Mouse (Mus musculus): ENCODE results near the gene Fstl5. TPM values are rescaled to one million over a fixed set of nuclear protein-coding genes. Genes with fewer than 3 reads are reported as not detected.

Fstl5 gene
- polyA plus RNA-seq, 1 experiment from 2014 or later, result 0.40 TPM

DNA sequence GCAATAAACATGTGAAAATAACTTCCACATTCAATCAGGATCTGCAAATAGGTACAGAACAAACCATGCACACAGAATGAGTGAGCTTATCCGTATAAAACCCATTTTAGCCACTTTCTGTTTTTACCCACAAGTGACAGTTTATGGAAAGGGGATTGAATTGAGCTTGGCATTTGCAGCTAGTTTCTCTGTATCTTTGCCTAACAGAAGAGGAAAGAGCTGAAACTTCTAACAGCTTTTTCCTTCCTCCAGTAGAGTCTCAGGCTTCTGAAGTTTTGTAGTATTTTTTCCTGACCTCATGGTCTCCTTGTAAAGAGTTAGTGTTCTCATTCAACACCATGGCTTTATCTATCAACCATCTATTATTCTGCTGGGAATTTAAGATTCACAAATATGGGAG lies 177.3 kb downstream of the Fstl5 start:
- no peaks in the 10 kb centered on the region for H3K9me3 ChIP-seq (ENCODE audit: control insufficient read depth, low read length)
- no peak overlapping the region for H3K27ac ChIP-seq (ENCODE audit: low read depth, low read length)
- H3K4me3 ChIP-seq (ENCODE audit: low read depth, low read length), result no peak overlapping the region
- H3K4me1 ChIP-seq (replicated peaks; ENCODE audit: control insufficient read depth, insufficient read depth, low read length), result no peaks in the 10 kb centered on the region
- ATAC-seq (replicated peaks; ENCODE audit: low FRiP score) (no peak), DNase-seq (ENCODE audit: low spot score) (no peak)
- H3K9ac ChIP-seq (ENCODE audit: low read depth, low read length), result no peak overlapping the region
- WGBS, result 85% methylated on average over 1 of the region's 1 CpGs
- H3K4me2 ChIP-seq, result no peak overlapping the region
- no peaks in the 10 kb centered on the region for H3K27me3 ChIP-seq (replicated peaks; ENCODE audit: control insufficient read depth, insufficient read depth, low read length)
- no peaks in the 10 kb centered on the region for H3K36me3 ChIP-seq (ENCODE audit: control insufficient read depth, insufficient read depth, low read length)

- Histone ChIP-seq H3K9me3 (ENCODE audit: control insufficient read depth, low read length) (no peaks in the 10 kb centered on the region), H3K4me3 (ENCODE audit: low read depth, low read length) (no peak overlapping the region), H3K4me1 (replicated peaks; ENCODE audit: control insufficient read depth, insufficient read depth, low read length) (no peaks in the 10 kb centered on the region), H3K27ac (ENCODE audit: low read depth, low read length) (no peak overlapping the region), H3K9ac (ENCODE audit: low read depth, low read length) (no peak overlapping the region), H3K36me3 (ENCODE audit: control insufficient read depth, insufficient read depth, low read length) (no peaks in the 10 kb centered on the region), H3K4me2 (no peak overlapping the region), H3K27me3 (replicated peaks; ENCODE audit: control insufficient read depth, insufficient read depth, low read length) (no peaks in the 10 kb centered on the region)
- DNase-seq (ENCODE audit: low spot score) (no peak), ATAC-seq (replicated peaks; ENCODE audit: low FRiP score) (no peak)
- WGBS, result 81% methylated on average over 1 of the region's 1 CpGs
These were observed 218.9 kb downstream of the Fstl5 start for GRCm38 (mm10) chr3:76292993-76293392.

GRCm38 (mm10) chr3:76294394-76294793 lies 220.3 kb downstream of the Fstl5 start:
- no peak overlapping the region for H3K4me3 ChIP-seq (ENCODE audit: low read depth, low read length)
- ATAC-seq (replicated peaks; ENCODE audit: low FRiP score), result no peak
- H3K27ac ChIP-seq (ENCODE audit: low read depth, low read length), result no peak overlapping the region
- no peak overlapping the region for H3K9ac ChIP-seq (ENCODE audit: low read depth, low read length)
- H3K36me3 ChIP-seq (ENCODE audit: control insufficient read depth, insufficient read depth, low read length), result no peaks in the 10 kb centered on the region
- DNase-seq (ENCODE audit: low spot score), result no peak
- WGBS, result 39% methylated on average over 1 of the region's 1 CpGs
- H3K9me3 ChIP-seq (ENCODE audit: control insufficient read depth, low read length), result no peaks in the 10 kb centered on the region
- no peak overlapping the region for H3K4me2 ChIP-seq
- no peaks in the 10 kb centered on the region for H3K27me3 ChIP-seq (replicated peaks; ENCODE audit: control insufficient read depth, insufficient read depth, low read length)
- H3K4me1 ChIP-seq (replicated peaks; ENCODE audit: control insufficient read depth, insufficient read depth, low read length), result no peaks in the 10 kb centered on the region

- no peak overlapping the region for H3K4me3 ChIP-seq (ENCODE audit: low read depth, low read length)
- ATAC-seq (replicated peaks; ENCODE audit: low FRiP score) (no peak), DNase-seq (ENCODE audit: low spot score) (no peak)
- H3K4me2 ChIP-seq, result no peak overlapping the region
- H3K27ac ChIP-seq (ENCODE audit: low read depth, low read length), result no peak overlapping the region
- no peaks in the 10 kb centered on the region for H3K4me1 ChIP-seq (replicated peaks; ENCODE audit: control insufficient read depth, insufficient read depth, low read length)
- WGBS, result 88% methylated on average over 2 of the region's 2 CpGs
- no peaks in the 10 kb centered on the region for H3K36me3 ChIP-seq (ENCODE audit: control insufficient read depth, insufficient read depth, low read length)
- no peaks in the 10 kb centered on the region for H3K9me3 ChIP-seq (ENCODE audit: control insufficient read depth, low read length)
- H3K9ac ChIP-seq (ENCODE audit: low read depth, low read length), result no peak overlapping the region
- no peaks in the 10 kb centered on the region for H3K27me3 ChIP-seq (replicated peaks; ENCODE audit: control insufficient read depth, insufficient read depth, low read length)
These were observed 227.1 kb downstream of the Fstl5 start for GRCm38 (mm10) chr3:76301026-76301773.

- Histone ChIP-seq H3K9me3 (ENCODE audit: control insufficient read depth, low read length) (no peaks in the 10 kb centered on the region), H3K4me1 (replicated peaks; ENCODE audit: control insufficient read depth, insufficient read depth, low read length) (no peaks in the 10 kb centered on the region), H3K27me3 (replicated peaks; ENCODE audit: control insufficient read depth, insufficient read depth, low read length) (no peaks in the 10 kb centered on the region), H3K4me3 (ENCODE audit: low read depth, low read length) (no peak overlapping the region), H3K36me3 (ENCODE audit: control insufficient read depth, insufficient read depth, low read length) (no peaks in the 10 kb centered on the region), H3K9ac (ENCODE audit: low read depth, low read length) (no peak overlapping the region), H3K4me2 (no peak overlapping the region), H3K27ac (ENCODE audit: low read depth, low read length) (no peak overlapping the region)
- ATAC-seq (replicated peaks; ENCODE audit: low FRiP score) (no peak), DNase-seq (ENCODE audit: low spot score) (no peak)
- 87% methylated on average over 3 of the region's 3 CpGs for WGBS
These were observed 242.9 kb downstream of the Fstl5 start for GRCm38 (mm10) chr3:76316991-76317390.

DNA sequence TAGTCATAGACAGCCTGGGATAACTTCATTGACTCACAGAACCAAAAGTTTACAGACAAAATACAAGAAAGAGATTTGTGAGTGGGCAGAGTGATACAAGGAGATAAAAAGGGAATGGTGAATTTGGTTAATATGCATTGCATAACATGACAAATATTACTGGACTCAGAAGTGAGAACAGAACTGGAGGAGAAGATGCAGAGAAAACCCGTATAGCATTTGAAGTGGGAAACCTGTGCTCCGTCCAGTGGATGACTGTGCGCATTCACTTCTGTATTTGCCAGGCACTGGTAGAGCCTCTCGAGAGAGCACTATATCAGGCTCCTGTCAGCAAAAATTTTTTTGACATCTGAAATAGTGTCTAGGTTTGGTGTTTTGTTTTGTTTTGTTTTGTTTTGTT lies 245.5 kb downstream of the Fstl5 start:
- Histone ChIP-seq H3K36me3 (ENCODE audit: control insufficient read depth, insufficient read depth, low read length) (no peaks in the 10 kb centered on the region), H3K9ac (ENCODE audit: low read depth, low read length) (no peak overlapping the region), H3K9me3 (ENCODE audit: control insufficient read depth, low read length) (no peaks in the 10 kb centered on the region), H3K4me3 (ENCODE audit: low read depth, low read length) (no peak overlapping the region), H3K4me1 (replicated peaks; ENCODE audit: control insufficient read depth, insufficient read depth, low read length) (no peaks in the 10 kb centered on the region), H3K4me2 (no peak overlapping the region), H3K27ac (ENCODE audit: low read depth, low read length) (no peak overlapping the region), H3K27me3 (replicated peaks; ENCODE audit: control insufficient read depth, insufficient read depth, low read length) (no peaks in the 10 kb centered on the region)
- ATAC-seq (replicated peaks; ENCODE audit: low FRiP score) (no peak), DNase-seq (ENCODE audit: low spot score) (no peak)
- 83% methylated on average over 4 of the region's 4 CpGs for WGBS

GRCm38 (mm10) chr3:76322431-76322830 lies 248.4 kb downstream of the Fstl5 start:
- Histone ChIP-seq H3K27me3 (replicated peaks; ENCODE audit: control insufficient read depth, insufficient read depth, low read length) (no peaks in the 10 kb centered on the region), H3K9me3 (ENCODE audit: control insufficient read depth, low read length) (no peaks in the 10 kb centered on the region), H3K4me1 (replicated peaks; ENCODE audit: control insufficient read depth, insufficient read depth, low read length) (no peaks in the 10 kb centered on the region), H3K4me2 (no peak overlapping the region), H3K36me3 (ENCODE audit: control insufficient read depth, insufficient read depth, low read length) (no peaks in the 10 kb centered on the region), H3K4me3 (ENCODE audit: low read depth, low read length) (no peak overlapping the region), H3K27ac (ENCODE audit: low read depth, low read length) (no peak overlapping the region), H3K9ac (ENCODE audit: low read depth, low read length) (no peak overlapping the region)
- ATAC-seq (replicated peaks; ENCODE audit: low FRiP score), result no peak
- no peak for DNase-seq (ENCODE audit: low spot score)
- WGBS, result 85% methylated on average over 1 of the region's 1 CpGs

- WGBS, result 64% methylated on average over 4 of the region's 4 CpGs
- Histone ChIP-seq H3K4me2 (no peak overlapping the region), H3K4me3 (ENCODE audit: low read depth, low read length) (no peak overlapping the region), H3K9ac (ENCODE audit: low read depth, low read length) (no peak overlapping the region), H3K27me3 (replicated peaks; ENCODE audit: control insufficient read depth, insufficient read depth, low read length) (no peaks in the 10 kb centered on the region), H3K27ac (ENCODE audit: low read depth, low read length) (no peak overlapping the region), H3K9me3 (ENCODE audit: control insufficient read depth, low read length) (no peaks in the 10 kb centered on the region), H3K36me3 (ENCODE audit: control insufficient read depth, insufficient read depth, low read length) (no peaks in the 10 kb centered on the region), H3K4me1 (replicated peaks; ENCODE audit: control insufficient read depth, insufficient read depth, low read length) (no peaks in the 10 kb centered on the region)
- ATAC-seq (replicated peaks; ENCODE audit: low FRiP score) (no peak), DNase-seq (ENCODE audit: low spot score) (no peak)
These were observed 262.9 kb downstream of the Fstl5 start for GRCm38 (mm10) chr3:76336922-76337321.

DNA sequence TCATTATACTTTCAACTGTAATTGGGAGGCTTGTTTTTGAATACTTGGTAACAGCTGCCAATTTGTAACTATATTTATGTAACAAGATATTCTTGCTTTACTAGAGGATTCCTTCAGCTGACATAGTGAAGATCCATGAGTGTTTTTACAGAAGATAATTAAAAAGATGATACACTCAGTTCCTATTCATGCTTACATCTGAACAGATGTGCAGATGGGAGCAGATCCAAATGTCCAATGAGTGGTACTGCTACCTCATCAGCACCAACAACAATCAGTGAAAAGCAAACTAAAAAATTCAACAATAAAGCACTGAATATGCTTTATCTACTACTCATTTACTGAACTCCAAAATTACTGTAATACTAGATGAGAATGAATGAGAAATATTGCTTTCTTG lies 292.9 kb downstream of the Fstl5 start:
- Histone ChIP-seq H3K4me2 (no peak overlapping the region), H3K4me1 (replicated peaks; ENCODE audit: control insufficient read depth, insufficient read depth, low read length) (no peaks in the 10 kb centered on the region), H3K9ac (ENCODE audit: low read depth, low read length) (no peak overlapping the region), H3K36me3 (ENCODE audit: control insufficient read depth, insufficient read depth, low read length) (no peaks in the 10 kb centered on the region), H3K27me3 (replicated peaks; ENCODE audit: control insufficient read depth, insufficient read depth, low read length) (no peaks in the 10 kb centered on the region), H3K4me3 (ENCODE audit: low read depth, low read length) (no peak overlapping the region), H3K9me3 (ENCODE audit: control insufficient read depth, low read length) (no peaks in the 10 kb centered on the region), H3K27ac (ENCODE audit: low read depth, low read length) (no peak overlapping the region)
- DNase-seq (ENCODE audit: low spot score) (no peak), ATAC-seq (replicated peaks; ENCODE audit: low FRiP score) (no peak)

All from liver, embryonic 11.5 days (tissue).